Mouse (Mus musculus): ENCODE results near the gene Kcnv2. TPM values are rescaled to one million over a fixed set of nuclear protein-coding genes. Genes with fewer than 3 reads are reported as not detected.

The Kcnv2 gene
- polyA plus RNA-seq, 1 experiment from 2014 or later: 0.05 TPM

DNA sequence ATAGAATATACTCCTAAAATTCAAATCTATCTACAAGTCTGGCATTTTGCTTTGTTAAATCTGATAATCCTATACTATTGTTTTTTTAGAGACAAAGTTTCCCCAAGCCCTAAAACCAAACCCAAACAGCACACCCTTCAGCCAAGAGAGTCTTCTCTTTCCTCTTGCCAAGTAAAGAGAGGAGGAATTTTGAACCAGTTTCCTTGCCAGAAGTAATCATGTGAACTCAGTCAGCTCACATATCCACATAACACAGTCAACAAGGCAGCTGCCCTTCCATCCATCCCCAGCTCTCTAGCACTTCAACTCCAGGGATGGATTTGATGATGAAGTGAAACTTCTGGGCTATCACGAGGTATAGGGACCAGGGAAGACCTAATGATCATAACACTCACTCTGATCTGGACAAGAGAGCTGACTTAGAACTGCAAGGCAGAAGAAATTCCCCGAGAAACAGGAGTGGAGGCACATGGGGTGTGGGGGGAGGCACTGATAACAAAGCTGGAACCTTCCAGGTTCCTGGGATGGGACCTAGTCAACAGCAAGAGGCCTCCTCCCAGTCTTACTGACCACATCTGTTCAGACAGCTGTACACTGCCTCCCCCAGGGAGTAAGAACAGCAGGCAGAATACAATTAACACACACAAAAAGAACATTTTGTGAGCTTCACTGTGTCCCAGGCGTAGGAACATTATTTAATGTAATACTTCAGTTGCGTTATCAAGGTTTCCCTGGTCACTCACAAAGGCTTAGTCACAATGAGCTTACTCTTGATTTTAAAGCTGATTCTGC lies 13.9 kb downstream of the Kcnv2 start:
- no peak overlapping the region for H3K4me3 ChIP-seq (ENCODE audit: low read depth, low read length)
- H3K27ac ChIP-seq (ENCODE audit: low read depth, low read length): no peak overlapping the region
- H3K4me1 ChIP-seq (replicated peaks; ENCODE audit: control insufficient read depth, insufficient read depth, low read length): no peaks in the 10 kb centered on the region
- no peak overlapping the region for H3K9ac ChIP-seq (ENCODE audit: low read depth, low read length)
- no peak overlapping the region for H3K4me2 ChIP-seq (replicated peaks; ENCODE audit: low read depth, low read length)
- H3K9me3 ChIP-seq (ENCODE audit: control insufficient read depth, low read length): no peaks in the 10 kb centered on the region
- 79% methylated on average over 4 of the region's 4 CpGs for WGBS
- DNase-seq (ENCODE audit: low spot score) (no peak), ATAC-seq (ENCODE audit: low FRiP score) (no peak)
- no peaks in the 10 kb centered on the region for H3K36me3 ChIP-seq (ENCODE audit: control insufficient read depth, insufficient read depth, low read length)
- no peaks in the 10 kb centered on the region for H3K27me3 ChIP-seq (ENCODE audit: control insufficient read depth, insufficient read depth, low read length)

DNA sequence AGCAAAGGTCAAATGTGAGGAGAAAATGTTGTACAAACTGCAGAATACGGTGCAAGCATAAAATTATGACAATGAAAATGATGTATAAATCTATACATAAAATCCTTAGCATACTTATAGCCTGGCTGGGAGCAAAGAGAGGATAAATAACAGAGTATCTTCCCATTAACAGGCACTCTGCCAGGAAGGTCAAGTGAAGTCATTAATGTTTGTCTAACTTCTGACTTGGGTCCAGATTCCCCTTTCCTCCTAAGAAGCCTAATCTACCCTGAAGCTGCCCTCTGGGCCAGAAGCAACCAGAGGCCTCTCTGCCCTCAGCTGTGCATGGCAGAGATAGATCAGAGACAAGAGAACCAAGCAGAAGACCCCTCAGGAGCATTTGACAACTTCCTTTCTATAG lies 24.1 kb downstream of the Kcnv2 start:
- no peak overlapping the region for H3K4me3 ChIP-seq (ENCODE audit: low read depth, low read length)
- 87% methylated on average over 1 of the region's 1 CpGs for WGBS
- no peak overlapping the region for H3K27ac ChIP-seq (ENCODE audit: low read depth, low read length)
- no peak overlapping the region for H3K9ac ChIP-seq (ENCODE audit: low read depth, low read length)
- H3K9me3 ChIP-seq (ENCODE audit: control insufficient read depth, low read length): no peaks in the 10 kb centered on the region
- ATAC-seq (ENCODE audit: low FRiP score) (no peak), DNase-seq (ENCODE audit: low spot score) (no peak)
- H3K4me2 ChIP-seq (replicated peaks; ENCODE audit: low read depth, low read length): no peak overlapping the region
- no peaks in the 10 kb centered on the region for H3K27me3 ChIP-seq (ENCODE audit: control insufficient read depth, insufficient read depth, low read length)
- H3K4me1 ChIP-seq (replicated peaks; ENCODE audit: control insufficient read depth, insufficient read depth, low read length): no peaks in the 10 kb centered on the region
- no peaks in the 10 kb centered on the region for H3K36me3 ChIP-seq (ENCODE audit: control insufficient read depth, insufficient read depth, low read length)

- Histone ChIP-seq H3K9ac (ENCODE audit: low read depth, low read length) (no peak overlapping the region), H3K27ac (ENCODE audit: low read depth, low read length) (no peak overlapping the region), H3K9me3 (ENCODE audit: control insufficient read depth, low read length) (no peaks in the 10 kb centered on the region), H3K27me3 (ENCODE audit: control insufficient read depth, insufficient read depth, low read length) (no peaks in the 10 kb centered on the region), H3K4me1 (replicated peaks; ENCODE audit: control insufficient read depth, insufficient read depth, low read length) (no peaks in the 10 kb centered on the region), H3K36me3 (ENCODE audit: control insufficient read depth, insufficient read depth, low read length) (no peaks in the 10 kb centered on the region), H3K4me3 (ENCODE audit: low read depth, low read length) (no peak overlapping the region), H3K4me2 (replicated peaks; ENCODE audit: low read depth, low read length) (no peak overlapping the region)
- DNase-seq (ENCODE audit: low spot score) (no peak), ATAC-seq (ENCODE audit: low FRiP score) (no peak)
- WGBS: 67% methylated on average over 6 of the region's 6 CpGs
Observed at GRCm38 (mm10) chr19:27351700-27352099, 29.3 kb downstream of the Kcnv2 start.

DNA sequence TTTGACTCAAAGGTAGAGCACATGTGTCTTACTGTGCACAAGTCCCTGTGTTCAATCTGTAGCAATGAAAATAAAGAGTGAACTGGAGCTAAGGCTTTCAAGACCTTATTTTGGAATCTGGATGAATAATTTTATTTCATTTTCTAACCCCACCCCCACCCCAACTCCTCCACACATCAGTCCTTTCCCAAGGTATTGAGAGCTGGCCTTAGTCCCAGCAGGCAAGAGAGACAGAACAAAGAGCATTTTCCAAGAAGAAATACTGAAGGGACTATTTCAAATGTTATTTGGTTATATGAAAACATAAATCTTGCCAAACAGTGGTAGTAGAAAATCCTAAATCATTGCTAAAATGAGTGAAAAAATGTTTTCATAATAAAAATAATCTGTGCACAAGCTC lies 38.0 kb downstream of the Kcnv2 start:
- no peaks in the 10 kb centered on the region for H3K4me1 ChIP-seq (replicated peaks; ENCODE audit: control insufficient read depth, insufficient read depth, low read length)
- no peak overlapping the region for H3K4me3 ChIP-seq (ENCODE audit: low read depth, low read length)
- no peaks in the 10 kb centered on the region for H3K36me3 ChIP-seq (ENCODE audit: control insufficient read depth, insufficient read depth, low read length)
- H3K4me2 ChIP-seq (replicated peaks; ENCODE audit: low read depth, low read length): no peak overlapping the region
- H3K9me3 ChIP-seq (ENCODE audit: control insufficient read depth, low read length): no peaks in the 10 kb centered on the region
- no peaks in the 10 kb centered on the region for H3K27me3 ChIP-seq (ENCODE audit: control insufficient read depth, insufficient read depth, low read length)
- H3K9ac ChIP-seq (ENCODE audit: low read depth, low read length): no peak overlapping the region
- DNase-seq (ENCODE audit: low spot score): no peak
- ATAC-seq (ENCODE audit: low FRiP score): no peak
- no peak overlapping the region for H3K27ac ChIP-seq (ENCODE audit: low read depth, low read length)

DNA sequence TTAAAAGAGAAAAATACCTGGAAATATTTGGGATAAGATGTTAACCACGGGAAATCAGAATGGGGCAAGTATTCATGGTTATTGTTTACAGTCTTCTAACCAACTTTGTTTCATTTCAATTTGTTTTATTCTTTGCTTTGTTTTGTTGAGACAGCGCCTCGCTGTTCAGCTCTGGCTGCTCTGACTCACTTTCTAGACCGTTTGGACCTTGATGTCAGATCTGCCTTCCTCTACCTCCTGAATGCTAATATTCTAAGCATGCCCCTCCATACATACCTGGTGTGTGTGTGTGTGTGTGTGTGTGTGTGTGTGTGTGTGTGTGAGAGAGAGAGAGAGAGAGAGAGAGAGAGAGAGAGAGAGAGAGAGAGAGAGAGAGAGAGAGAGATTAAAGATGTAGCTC lies 41.5 kb downstream of the Kcnv2 start:
- Histone ChIP-seq H3K9me3 (ENCODE audit: control insufficient read depth, low read length) (no peaks in the 10 kb centered on the region), H3K27me3 (ENCODE audit: control insufficient read depth, insufficient read depth, low read length) (no peaks in the 10 kb centered on the region), H3K4me2 (replicated peaks; ENCODE audit: low read depth, low read length) (no peak overlapping the region), H3K27ac (ENCODE audit: low read depth, low read length) (no peak overlapping the region), H3K4me1 (replicated peaks; ENCODE audit: control insufficient read depth, insufficient read depth, low read length) (no peaks in the 10 kb centered on the region), H3K36me3 (ENCODE audit: control insufficient read depth, insufficient read depth, low read length) (no peaks in the 10 kb centered on the region), H3K9ac (ENCODE audit: low read depth, low read length) (no peak overlapping the region), H3K4me3 (ENCODE audit: low read depth, low read length) (no peak overlapping the region)
- DNase-seq (ENCODE audit: low spot score): no peak
- ATAC-seq (ENCODE audit: low FRiP score): no peak
- 76% methylated on average over 4 of the region's 4 CpGs for WGBS

GRCm38 (mm10) chr19:27364521-27364931 lies 42.1 kb downstream of the Kcnv2 start:
- ATAC-seq (ENCODE audit: low FRiP score): 0 out of 2 replicates have a peak, but pooled peaks have one; percentile 53
- no peaks in the 10 kb centered on the region for H3K9me3 ChIP-seq (ENCODE audit: control insufficient read depth, low read length)
- H3K9ac ChIP-seq (ENCODE audit: low read depth, low read length): no peak overlapping the region
- no peaks in the 10 kb centered on the region for H3K36me3 ChIP-seq (ENCODE audit: control insufficient read depth, insufficient read depth, low read length)
- whole genome bisulfite sequencing: 34% methylated on average over 8 of the region's 8 CpGs
- H3K27me3 ChIP-seq (ENCODE audit: control insufficient read depth, insufficient read depth, low read length): no peaks in the 10 kb centered on the region
- H3K4me3 ChIP-seq (ENCODE audit: low read depth, low read length): no peak overlapping the region
- no peak overlapping the region for H3K4me2 ChIP-seq (replicated peaks; ENCODE audit: low read depth, low read length)
- no peaks in the 10 kb centered on the region for H3K4me1 ChIP-seq (replicated peaks; ENCODE audit: control insufficient read depth, insufficient read depth, low read length)
- peak; percentile 50 for DNase-seq (ENCODE audit: low spot score)
- no peak overlapping the region for H3K27ac ChIP-seq (ENCODE audit: low read depth, low read length)

GRCm38 (mm10) chr19:27366113-27366746 lies 43.8 kb downstream of the Kcnv2 start:
- DNase-seq (ENCODE audit: low spot score): no peak
- H3K36me3 ChIP-seq (ENCODE audit: control insufficient read depth, insufficient read depth, low read length): no peaks in the 10 kb centered on the region
- H3K27me3 ChIP-seq (ENCODE audit: control insufficient read depth, insufficient read depth, low read length): no peaks in the 10 kb centered on the region
- WGBS: 83% methylated on average over 10 of the region's 10 CpGs
- no peak overlapping the region for H3K9ac ChIP-seq (ENCODE audit: low read depth, low read length)
- no peak for ATAC-seq (ENCODE audit: low FRiP score)
- no peak overlapping the region for H3K27ac ChIP-seq (ENCODE audit: low read depth, low read length)
- H3K4me1 ChIP-seq (replicated peaks; ENCODE audit: control insufficient read depth, insufficient read depth, low read length): no peaks in the 10 kb centered on the region
- no peaks in the 10 kb centered on the region for H3K9me3 ChIP-seq (ENCODE audit: control insufficient read depth, low read length)
- H3K4me2 ChIP-seq (replicated peaks; ENCODE audit: low read depth, low read length): no peak overlapping the region
- H3K4me3 ChIP-seq (ENCODE audit: low read depth, low read length): no peak overlapping the region

DNA sequence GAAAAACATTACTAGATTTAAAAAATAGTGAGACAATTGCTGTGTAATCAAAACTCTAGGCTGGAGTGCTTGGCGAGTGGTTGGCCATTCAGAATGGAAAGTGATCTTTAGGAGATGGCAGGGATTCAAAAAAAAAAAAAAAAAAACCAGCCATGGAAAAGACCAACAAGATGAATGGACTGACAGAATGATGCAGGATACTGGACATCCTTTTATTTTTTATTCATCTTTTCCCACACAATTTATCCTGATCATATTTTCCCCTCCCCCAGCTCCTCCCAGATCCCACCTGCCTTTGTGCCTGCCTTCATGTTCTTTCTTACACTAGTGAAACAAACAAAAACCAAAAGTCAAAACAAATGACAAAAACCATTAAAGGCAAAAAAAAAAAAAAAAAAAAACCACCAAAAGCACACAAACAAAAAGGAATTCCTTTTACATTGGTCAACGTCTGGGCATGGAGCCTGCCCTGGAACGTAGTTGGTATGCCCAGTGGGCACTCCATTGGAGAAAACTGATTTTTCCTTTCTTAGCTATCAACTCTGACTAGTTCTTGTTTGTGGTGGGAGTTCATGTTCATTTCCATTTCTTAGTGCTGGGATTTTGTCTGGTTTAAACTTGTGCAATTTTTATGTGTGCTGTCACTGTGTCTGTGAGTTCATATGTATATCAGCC lies 47.2 kb downstream of the Kcnv2 start:
- H3K4me1 ChIP-seq (replicated peaks; ENCODE audit: control insufficient read depth, insufficient read depth, low read length): no peaks in the 10 kb centered on the region
- DNase-seq (ENCODE audit: low spot score): no peak
- no peak overlapping the region for H3K27ac ChIP-seq (ENCODE audit: low read depth, low read length)
- WGBS: 84% methylated on average over 3 of the region's 3 CpGs
- no peaks in the 10 kb centered on the region for H3K36me3 ChIP-seq (ENCODE audit: control insufficient read depth, insufficient read depth, low read length)
- H3K4me2 ChIP-seq (replicated peaks; ENCODE audit: low read depth, low read length): no peak overlapping the region
- H3K4me3 ChIP-seq (ENCODE audit: low read depth, low read length): no peak overlapping the region
- no peak overlapping the region for H3K9ac ChIP-seq (ENCODE audit: low read depth, low read length)
- no peak for ATAC-seq (ENCODE audit: low FRiP score)
- no peaks in the 10 kb centered on the region for H3K9me3 ChIP-seq (ENCODE audit: control insufficient read depth, low read length)
- no peaks in the 10 kb centered on the region for H3K27me3 ChIP-seq (ENCODE audit: control insufficient read depth, insufficient read depth, low read length)

All from hindbrain, embryonic 11.5 days (tissue).